Mouse (Mus musculus): ENCODE results near the gene Zfp784.
"Not testable (repeated sequence)": the region's sequence is repeated elsewhere in the genome, so short reads cannot be mapped to it uniquely, and the experiment has no call there.

Gene Zfp784

DNA sequence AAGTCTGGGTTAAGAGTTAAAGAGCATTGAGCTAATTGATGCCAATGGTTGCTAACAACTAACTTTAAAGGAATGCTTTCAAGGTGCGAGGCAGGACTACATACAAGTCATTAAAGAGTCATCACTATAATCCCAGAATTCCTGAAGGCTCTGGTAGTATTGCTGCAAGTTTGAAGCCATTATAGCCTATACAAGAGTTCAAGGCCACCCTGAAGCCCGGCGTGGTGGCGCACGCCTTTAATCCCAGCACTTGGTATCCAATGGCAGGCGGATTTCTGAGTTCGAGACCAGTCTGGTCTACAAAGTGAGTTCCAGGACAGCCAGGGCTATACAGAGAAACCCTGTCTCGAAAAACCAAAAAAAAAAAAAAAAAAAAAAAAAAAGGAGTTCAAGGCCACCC is 18.7 kb downstream of the Zfp784 start:
- peak in 1 of 2 experiments; percentile 7 for DNase-seq

- no peak for DNase-seq
These were observed 20.3 kb downstream of the Zfp784 start for GRCm38 (mm10) chr7:5017931-5018330.

DNA sequence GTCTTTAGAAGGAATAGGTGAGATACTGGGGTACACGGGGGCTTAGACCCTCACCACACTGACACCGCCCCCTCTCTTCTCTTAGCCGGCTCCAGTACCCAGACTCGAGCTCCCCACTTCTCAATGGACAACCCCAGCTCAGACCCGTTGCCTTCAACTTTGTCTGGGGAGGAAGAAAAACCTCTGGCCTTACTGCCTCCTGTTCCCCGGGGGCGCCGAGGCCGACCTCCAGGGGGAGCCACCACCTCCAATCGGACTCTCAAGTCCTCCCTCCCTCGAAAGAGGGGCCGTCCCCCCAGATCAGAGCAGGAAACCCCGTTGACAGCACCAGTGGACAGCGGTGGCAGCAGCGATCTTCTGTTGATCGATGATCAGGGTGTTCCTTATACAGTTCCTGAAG is 20.9 kb downstream of the Zfp784 start:
- peak; percentile 50 to 61 for DNase-seq

- peak; percentile 10 to 15 for DNase-seq
These were observed 21.3 kb downstream of the Zfp784 start for GRCm38 (mm10) chr7:5016920-5017319.

- DNase-seq: no peak
These were observed 22.2 kb downstream of the Zfp784 start for GRCm38 (mm10) chr7:5016057-5016456.

GRCm38 (mm10) chr7:5015118-5016001 is 22.9 kb downstream of the Zfp784 start, which contains the start of gene Gm44973:
Gm44973 (plus strand) TSS chr7:5015496.
- DNase-seq: peak; percentile 85

DNA sequence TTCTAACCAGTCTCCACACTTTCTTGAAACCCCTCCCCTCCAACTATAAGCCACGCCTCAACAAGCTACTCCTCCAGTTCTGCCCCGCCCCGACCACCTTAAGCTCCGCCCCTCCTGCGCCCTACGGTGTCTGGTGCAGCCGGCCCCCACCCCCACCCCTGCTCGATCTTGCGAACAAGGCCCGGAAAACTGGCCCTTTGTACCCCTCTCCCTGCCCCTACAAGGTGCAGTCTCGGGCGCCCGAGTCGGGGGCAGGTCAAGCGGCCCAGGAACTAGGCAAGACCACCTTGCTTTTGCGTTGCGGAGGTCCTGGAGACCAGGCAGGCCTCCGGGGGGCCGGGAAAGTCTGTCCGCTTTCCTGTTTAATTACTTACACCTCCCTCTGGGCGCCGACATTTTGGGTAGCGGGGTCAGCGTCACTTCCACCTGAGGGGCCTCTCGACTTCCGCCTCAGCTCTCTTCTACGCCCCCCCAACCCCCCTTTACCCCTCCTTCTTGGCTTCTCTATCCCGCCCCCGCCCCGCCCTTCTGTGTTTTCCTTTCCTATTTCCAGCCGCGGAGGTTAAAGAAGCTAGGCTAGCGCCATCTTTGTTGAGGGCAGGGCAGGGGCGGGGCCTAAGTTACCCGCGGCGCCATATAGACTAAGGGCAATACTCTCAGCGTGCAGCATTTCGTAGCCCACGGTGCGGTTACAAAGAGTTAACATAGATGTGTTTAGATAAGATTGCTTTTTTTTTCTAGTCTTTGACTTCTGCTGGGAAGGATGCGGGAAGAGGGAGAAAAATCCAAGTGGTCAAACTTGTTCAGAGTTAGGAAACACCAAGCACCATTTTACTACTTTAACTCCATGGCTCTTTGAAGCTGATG is 23.8 kb downstream of the Zfp784 start, which contains the start of the genes Zfp524 and Fiz1:
Gene Zfp524, plus strand, starts transcription at position 165 of the 867 bp plus-strand sequence.
Gene Fiz1, minus strand, starts transcription at position 447 of the 867 bp plus-strand sequence.
- peak; percentile 98 to 99 for DNase-seq

DNA sequence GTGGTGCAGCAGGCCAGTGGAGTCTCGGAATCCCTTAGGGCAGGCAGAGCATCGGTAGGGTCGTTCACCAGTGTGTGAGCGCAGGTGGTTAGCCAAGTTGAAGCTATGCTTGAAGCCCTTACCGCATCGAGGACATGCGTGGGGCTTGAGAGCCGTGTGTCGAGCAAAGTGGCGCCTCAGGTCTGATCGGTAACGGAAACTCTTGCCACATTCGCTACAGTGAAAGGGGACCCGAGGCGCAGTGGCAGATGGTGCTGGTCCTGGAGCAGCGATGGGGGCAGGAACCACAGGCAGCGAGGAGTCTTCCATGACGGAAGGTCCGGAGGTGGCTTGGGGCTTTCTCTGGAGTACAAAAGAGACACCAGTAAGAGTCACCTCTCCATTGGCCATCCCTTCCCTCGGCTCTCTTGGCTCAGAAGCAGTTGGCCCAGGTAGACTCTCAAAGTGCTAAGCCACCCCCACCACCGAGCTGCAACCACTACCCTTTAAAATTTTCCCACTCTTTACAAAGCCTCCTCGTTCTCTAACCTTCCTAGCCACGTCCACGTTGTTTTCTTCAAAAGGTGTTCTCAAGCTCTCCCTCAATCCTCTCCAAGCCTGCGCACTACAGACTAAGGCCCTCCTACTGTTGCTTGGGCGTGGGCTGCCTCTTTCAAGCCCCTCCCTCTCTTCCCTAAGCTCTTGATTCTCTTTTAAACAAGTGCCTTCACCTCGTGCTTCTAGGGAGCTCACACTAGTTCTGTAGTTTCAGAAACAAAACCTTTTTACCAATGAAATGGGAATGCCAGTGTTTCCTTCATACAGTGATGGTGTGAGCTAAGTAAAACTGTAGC is 25.3 kb downstream of the Zfp784 start:
- no peak for DNase-seq

GRCm38 (mm10) chr7:5008229-5008628 is 30.0 kb downstream of the Zfp784 start:
- no peak for DNase-seq

DNA sequence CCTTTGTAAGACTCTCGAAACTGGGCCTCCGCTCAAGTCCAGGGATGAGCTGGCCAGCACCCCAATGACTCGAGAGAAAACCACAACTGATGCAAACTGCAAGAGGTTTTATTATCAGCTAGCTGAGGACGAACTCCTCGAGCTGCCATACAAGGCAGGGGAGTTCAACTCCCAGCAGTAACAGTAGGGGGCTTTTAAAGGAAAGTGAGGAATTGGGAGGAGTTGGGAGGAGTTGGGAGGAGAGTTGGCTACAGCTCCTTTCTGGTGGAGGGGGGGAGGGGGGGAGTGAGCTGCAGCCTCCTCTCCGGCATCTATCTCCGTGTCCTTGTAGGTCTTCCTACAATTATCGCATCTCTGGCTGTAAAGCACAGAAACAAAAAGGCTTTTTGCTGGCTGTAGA is 35.4 kb downstream of the Zfp784 start:
- DNase-seq: not testable (repeated sequence)

GRCm38 (mm10) chr7:4999876-5000275 is 38.4 kb downstream of the Zfp784 start:
- DNase-seq: peak; percentile 54 to 62

- no peak for DNase-seq
These were observed 41.3 kb downstream of the Zfp784 start for GRCm38 (mm10) chr7:4996934-4997333.

DNA sequence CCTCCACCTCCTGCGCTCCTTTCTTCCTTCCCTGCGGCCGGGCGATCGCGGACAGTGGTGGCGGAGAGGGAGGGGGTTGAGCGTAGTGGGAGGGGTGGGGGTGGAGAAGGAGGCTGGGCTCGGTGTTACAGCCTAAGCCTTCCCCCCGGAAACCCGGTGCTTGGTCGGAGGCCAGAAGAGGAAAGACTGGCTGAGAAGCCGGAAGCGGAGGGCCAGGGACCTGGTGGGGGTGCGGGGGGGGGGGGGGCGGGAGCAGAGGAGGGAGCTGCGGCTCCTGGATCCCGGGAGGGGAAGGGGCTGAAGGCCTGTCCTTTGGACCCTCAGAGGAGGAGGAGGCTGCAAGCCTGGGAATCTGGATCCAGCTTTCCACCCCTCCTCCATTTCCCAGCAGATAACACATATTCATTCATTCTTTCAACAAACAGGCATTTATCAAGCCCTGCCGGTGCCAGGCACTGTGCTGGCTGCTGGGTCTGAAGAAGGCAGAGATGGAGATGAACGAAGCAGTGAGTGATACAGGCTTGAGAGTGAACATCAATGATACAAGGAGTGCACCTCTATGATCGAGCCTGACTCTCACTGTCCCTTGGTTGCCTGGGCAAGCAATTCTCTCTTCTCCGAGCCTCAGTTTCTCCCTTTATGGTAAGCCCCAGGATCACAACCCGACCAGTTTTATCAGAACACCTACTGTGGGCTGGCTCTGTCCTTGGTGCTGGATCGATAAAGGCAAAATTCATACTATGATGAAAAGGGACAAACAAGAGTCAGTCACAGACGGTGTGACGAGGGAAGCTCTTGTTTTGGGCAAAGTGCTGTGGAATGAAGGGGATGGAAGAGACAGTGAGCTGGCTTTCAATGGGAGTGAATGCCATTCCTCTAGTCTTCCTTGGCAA is 42.0 kb downstream of the Zfp784 start, which contains the start of gene Zfp579:
Gene Zfp579, minus strand, starts transcription at position 156 of the 893 bp plus-strand sequence.
- DNase-seq: peak; percentile 84 to 85

- DNase-seq: no peak
These were observed 42.8 kb downstream of the Zfp784 start for GRCm38 (mm10) chr7:4995268-4996002.

DNA sequence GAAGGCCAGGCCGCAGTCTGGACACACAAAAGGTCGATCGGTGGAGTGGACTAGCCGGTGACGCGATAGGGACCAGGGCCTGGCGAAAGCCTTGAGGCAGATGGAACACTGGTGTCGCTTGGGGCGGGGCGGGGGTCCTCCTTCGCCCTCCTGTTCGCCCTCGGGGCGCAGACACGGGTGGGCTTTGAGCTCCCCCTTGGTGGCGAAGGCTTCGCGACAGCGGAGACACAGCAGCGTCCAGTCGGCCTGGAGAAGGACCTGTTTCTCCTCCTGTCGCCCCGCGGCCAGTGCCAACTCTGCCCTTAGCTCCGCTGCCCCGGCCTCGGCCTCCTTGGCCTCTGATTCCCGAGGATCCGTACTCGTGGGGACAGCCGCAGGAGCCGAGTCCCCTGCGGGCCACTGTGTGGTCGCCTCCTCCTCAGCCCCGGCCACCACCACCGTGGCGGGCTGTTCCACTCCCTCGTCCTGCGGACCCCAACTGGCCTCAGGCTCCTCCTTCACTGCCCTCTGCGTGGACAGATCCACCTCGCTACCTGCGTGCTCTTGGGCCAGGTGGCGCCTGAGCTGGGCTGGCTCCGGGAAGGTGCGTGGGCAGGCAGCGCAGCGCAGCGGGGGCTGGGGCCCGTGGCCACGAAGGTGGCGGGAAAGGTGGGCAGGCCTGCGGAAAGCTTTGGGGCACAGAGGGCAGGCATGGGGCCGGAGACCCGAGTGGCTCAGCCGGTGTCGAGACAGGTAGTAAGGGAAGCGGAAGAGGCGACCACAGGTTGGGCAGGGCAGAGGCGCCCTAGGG is 44.1 kb downstream of the Zfp784 start:
- DNase-seq: no peak

DNA sequence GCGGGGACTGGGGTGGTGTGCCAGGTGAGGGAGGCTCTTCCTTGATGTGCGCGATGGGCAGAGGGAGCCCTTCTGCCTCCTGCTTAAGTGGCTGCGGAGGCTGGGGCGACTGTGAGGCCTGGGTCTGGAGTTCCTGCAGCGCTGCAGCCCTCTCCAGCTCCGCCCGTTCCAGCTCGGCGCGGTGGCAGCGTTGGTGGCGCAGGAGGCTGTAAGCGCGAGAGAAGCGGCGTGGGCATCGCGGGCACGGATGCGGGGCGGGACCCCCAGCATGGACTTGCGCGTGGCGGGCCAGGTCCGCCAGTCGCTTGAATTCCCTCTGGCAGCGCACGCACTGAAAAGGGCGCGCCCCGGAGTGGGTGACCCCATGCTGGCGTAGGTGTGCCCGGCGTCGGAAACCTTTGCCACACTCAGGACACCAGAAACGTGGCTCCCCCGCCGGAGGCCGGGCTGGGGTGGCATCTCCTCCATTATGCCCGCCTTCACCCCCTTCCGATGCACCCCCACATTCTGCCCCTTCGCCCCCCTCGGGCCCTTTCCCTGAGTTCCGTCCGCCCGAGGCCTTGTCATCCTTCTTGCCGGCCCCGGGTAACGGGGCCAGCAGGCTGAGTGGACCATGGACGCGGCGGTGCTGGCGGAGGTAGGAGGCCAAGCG is 44.8 kb downstream of the Zfp784 start:
- no peak for DNase-seq

DNA sequence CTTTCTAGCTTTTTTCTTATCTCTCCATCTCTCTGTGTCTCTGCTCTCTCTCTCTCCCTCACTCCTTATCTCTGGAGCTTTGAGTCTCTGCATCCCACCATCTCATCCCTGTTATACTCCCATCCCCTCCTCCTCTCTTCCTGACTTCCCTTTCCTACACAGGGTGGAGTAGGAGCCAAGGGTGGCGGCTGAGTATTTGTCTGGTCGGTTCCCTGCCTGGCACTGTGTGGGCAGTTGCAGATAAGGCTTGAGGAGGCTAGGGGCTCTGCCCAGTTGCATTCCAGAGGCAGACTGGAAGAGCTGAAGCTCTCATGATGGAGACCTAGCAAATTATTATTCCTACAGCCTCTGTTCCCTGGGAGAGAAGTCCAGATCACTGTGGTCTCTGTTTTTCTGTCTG is 50.0 kb downstream of the Zfp784 start:
- no peak for DNase-seq

Measured in B cell, adult 2 months (primary cell).